Mouse (Mus musculus) heart, adult 2 months (tissue): ENCODE measurements around the gene Cep170.

Experiments
- CTCF ChIP-seq: fragments of 200-600 bp; IDR thresholded peaks from 2 replicates; pipeline ENCODE4 v1.8.1; 2022; ENCODE audit warnings: antibody characterized with exemption, mild to moderate bottlenecking, moderate library complexity
- POLR2A ChIP-seq: fragments of 200-500 bp; IDR thresholded peaks from 2 replicates; pipeline ENCODE4 v1.6.1; 2011; ENCODE audit warnings: mild to moderate bottlenecking, low read depth, low read length, control low read depth; ENCODE audit not compliant: insufficient read depth

- TF ChIP-seq CTCF (no peak), POLR2A (no peak)
Observed at GRCm38 (mm10) chr1:176832607-176833006, 18.7 kb upstream of the Cep170 start.
